Mouse (Mus musculus) right cerebral cortex, postnatal 25 days (tissue): Measurements from ENCODE around the gene Qars.

Source experiments
- DNase-seq: peaks from one replicate; pipeline ENCODE4 v3.0.0; 2022

Gene Qars

GRCm38 (mm10) chr9:108507619-108508434 is at the start of gene Qars:
Gene Qars, plus strand, starts transcription at chr9:108507706.
- DNase-seq: peak; percentile 91

GRCm38 (mm10) chr9:108459939-108460318 is 47.6 kb upstream of the Qars start:
- no peak for DNase-seq

GRCm38 (mm10) chr9:108460319-108461178 is 47.0 kb upstream of the Qars start, which contains the start of gene Ccdc71:
Gene Ccdc71, plus strand, starts transcription at chr9:108460527.
- peak; percentile 87 for DNase-seq

GRCm38 (mm10) chr9:108461181-108461631 is 46.3 kb upstream of the Qars start, which contains the start of gene Klhdc8b:
Gene Klhdc8b, minus strand, starts transcription at chr9:108461581.
- no peak for DNase-seq

- DNase-seq: no peak
These were observed 45.8 kb upstream of the Qars start for GRCm38 (mm10) chr9:108461675-108462074.

GRCm38 (mm10) chr9:108462192-108462591 is 45.3 kb upstream of the Qars start:
- no peak for DNase-seq

GRCm38 (mm10) chr9:108463713-108464112 is 43.8 kb upstream of the Qars start:
- DNase-seq: no peak

- DNase-seq: no peak
These were observed 41.3 kb upstream of the Qars start for GRCm38 (mm10) chr9:108466219-108466618.

- DNase-seq: no peak
These were observed 38.1 kb upstream of the Qars start for GRCm38 (mm10) chr9:108469430-108469829.

GRCm38 (mm10) chr9:108469845-108470244 is 37.7 kb upstream of the Qars start:
- DNase-seq: no peak

GRCm38 (mm10) chr9:108474528-108474927 is 33.0 kb upstream of the Qars start:
- DNase-seq: no peak

- no peak for DNase-seq
These were observed 28.8 kb upstream of the Qars start for GRCm38 (mm10) chr9:108478638-108479156.

GRCm38 (mm10) chr9:108479241-108479640 is 28.3 kb upstream of the Qars start:
- DNase-seq: no peak

GRCm38 (mm10) chr9:108479721-108480351 is 27.7 kb upstream of the Qars start, which contains the start of gene Lamb2:
Gene Lamb2, plus strand, starts transcription at chr9:108479736.
- DNase-seq: no peak

GRCm38 (mm10) chr9:108480813-108481519 is 26.5 kb upstream of the Qars start:
- DNase-seq: no peak

- DNase-seq: no peak
These were observed 25.8 kb upstream of the Qars start for GRCm38 (mm10) chr9:108481520-108482210.

- no peak for DNase-seq
These were observed 24.3 kb upstream of the Qars start for GRCm38 (mm10) chr9:108483051-108483790.

- no peak for DNase-seq
These were observed 23.5 kb upstream of the Qars start for GRCm38 (mm10) chr9:108484021-108484420.

- DNase-seq: no peak
These were observed 22.1 kb upstream of the Qars start for GRCm38 (mm10) chr9:108485301-108485875.

GRCm38 (mm10) chr9:108486973-108487530 is 20.5 kb upstream of the Qars start:
- DNase-seq: no peak
